Mouse (Mus musculus): ENCODE data around the gene Ccl11.

The Ccl11 gene

GRCm38 (mm10) chr11:82057646-82058045 lies at the start of gene Ccl11:
Gene Ccl11 (plus strand): TSS chr11:82057823.
- DNase-seq (ENCODE audit: low read depth, low spot score), result no peak

GRCm38 (mm10) chr11:82010115-82010514 lies 47.5 kb upstream of the Ccl11 start:
- DNase-seq (ENCODE audit: low read depth, low spot score), result no peak

- DNase-seq (ENCODE audit: low read depth, low spot score), result peak; percentile 23
Measured at GRCm38 (mm10) chr11:82011411-82012193, 46.0 kb upstream of the Ccl11 start.

DNA sequence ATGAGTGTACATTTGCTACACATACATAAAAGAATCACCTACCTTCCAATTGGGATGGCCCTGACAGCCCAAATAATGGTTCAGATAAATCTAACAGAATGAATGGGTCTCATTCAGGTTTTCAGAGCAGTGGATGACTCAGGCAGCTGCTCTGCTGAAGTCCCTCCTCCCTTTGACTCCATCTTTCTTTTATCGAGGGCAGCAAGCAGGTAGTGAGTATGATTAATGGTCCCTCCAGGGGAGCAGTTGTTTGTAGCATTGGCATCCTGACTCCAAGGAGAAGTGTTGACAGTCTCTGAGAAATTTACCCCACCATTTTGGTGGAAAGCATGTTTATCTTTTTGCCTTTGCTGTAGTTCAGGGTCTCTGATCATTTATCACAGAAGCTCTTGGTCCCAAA lies 43.9 kb upstream of the Ccl11 start:
- DNase-seq (ENCODE audit: low read depth, low spot score), result no peak

GRCm38 (mm10) chr11:82015066-82015465 lies 42.6 kb upstream of the Ccl11 start:
- no peak for DNase-seq (ENCODE audit: low read depth, low spot score)

DNA sequence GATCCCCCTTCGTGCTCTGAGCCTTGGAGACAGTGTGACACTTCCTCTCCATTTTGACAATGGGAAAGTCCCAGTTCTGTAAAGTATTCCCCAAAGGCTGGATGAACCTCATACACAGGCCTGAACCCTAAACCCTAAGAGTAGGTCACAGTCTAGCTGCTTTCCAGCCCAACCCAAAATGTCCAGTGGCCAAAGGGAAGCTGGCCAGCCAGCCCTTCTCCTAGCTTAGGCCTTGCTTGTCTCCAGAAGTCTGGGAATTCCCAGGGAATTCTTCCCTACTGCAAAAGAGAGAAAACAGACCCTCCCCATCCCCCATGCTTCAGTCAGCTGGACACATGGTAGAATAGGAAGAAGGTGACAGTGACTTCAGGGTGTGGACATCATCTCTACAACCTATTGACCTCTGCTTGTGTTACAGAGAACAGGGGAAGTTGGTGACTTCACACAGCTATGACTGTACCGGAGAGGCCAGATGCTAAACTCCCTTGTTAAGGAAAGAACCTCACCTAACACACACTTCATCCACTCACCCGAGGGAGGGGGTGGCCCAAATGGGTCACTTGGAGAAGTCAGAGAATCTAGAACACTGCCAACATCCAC lies 41.3 kb upstream of the Ccl11 start:
- no peak for DNase-seq (ENCODE audit: low read depth, low spot score)

DNA sequence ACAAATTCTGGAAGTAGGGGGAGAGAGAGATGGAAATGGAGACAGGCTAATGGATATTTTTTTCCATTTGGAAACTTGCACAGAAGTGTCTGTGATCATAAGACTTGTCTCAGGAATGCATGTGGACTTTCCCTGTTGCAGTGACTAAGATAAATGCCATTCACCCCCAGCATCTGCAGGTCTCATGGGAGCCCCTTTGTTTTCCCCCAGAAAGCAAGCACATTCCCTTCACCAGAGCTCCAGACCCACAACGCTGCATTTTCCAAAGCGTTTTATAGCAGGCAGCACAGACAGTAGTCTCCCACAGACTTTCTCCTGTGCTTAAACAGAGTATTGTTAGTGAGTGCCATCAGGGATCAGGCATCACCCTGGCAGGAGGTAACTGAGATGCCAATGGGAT lies 38.2 kb upstream of the Ccl11 start:
- DNase-seq (ENCODE audit: low read depth, low spot score), result no peak

DNA sequence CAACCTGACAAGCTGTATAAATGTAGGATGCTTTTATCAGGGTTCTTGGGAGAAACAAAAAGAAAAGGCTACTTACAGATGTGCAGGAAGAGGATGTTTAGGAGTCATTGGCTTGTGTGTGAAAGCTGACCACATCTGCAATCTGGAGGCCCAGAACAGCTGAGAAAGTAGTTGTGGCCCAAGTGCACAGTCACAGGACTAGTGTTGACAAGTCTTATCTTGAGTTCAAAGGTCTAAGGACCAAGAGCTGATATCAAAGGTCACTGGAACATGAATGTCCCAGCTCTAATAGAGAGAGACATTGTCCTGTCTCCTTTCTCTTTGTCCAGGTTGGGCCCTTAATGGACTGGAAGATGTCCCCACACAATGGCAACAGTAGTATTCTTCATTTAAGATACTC lies 37.8 kb upstream of the Ccl11 start:
- DNase-seq (ENCODE audit: low read depth, low spot score), result no peak

DNA sequence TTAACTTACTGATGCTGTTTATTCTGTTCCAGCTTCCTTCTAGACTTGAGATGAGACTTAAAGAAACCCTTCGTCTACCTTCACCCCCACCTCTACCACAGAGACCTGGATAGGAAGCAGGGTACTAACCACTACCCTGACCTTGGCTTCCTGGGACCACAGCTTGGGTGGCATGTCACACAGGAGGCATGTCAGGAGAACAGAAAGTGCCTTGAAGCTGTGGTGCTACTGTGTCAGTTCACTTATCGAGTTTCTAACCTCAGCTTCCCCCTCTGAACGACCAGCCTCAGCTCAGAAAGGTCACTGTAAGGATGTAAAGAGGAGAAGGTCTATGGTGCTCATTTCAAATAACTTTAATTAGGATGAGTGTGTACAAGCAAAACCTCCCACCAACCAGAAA lies 36.2 kb upstream of the Ccl11 start:
- no peak for DNase-seq (ENCODE audit: low read depth, low spot score)

DNA sequence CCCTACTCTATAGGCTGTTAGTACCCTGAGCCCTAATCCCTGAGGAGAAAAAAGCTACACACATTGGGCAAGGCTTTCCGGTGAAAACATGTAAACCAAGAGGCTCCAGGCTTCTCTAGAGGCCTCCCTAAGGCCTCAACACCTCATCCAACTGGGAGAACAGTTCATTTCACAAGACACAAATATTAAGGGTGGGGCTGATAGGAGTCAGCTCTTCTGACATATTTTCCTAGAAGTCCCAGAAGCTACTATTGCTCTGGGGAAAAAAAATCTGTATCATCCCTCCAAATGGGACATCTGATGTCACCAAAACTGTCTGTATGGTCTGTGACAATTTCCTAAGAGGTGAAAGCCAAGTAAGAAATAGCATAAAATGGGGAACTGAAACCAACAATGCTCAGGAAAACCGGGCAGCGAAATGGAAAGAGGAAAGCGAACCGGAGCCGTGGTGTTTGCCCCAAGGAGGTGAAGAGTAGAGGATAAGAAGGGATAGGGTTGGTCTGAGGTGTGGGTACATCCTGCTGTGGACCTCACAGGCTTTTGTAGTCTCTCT lies 35.0 kb upstream of the Ccl11 start:
- DNase-seq (ENCODE audit: low read depth, low spot score), result no peak

- DNase-seq (ENCODE audit: low read depth, low spot score), result no peak
Measured at GRCm38 (mm10) chr11:82023769-82024168, 33.9 kb upstream of the Ccl11 start.

DNA sequence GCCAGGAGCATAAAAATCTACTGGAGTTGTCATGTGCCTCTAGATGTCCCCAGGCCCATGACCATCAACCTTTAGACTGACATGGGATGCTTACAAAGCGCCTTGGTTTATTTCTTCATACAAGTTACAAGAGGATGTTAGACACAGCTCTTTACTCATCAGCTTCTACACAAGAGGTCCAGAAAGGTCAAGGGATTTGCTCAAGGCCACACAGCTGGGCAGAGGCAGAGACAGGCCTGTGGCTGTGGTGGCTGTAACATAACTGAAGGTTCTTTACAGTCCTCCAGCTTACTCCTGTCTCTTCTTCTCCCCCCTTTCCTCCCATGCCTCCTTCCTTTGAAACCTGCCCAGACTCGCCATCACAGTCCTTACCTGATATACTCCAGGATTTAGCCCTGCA lies 27.5 kb upstream of the Ccl11 start:
- DNase-seq (ENCODE audit: low read depth, low spot score), result no peak

GRCm38 (mm10) chr11:82032136-82032535 lies 25.5 kb upstream of the Ccl11 start:
- DNase-seq (ENCODE audit: low read depth, low spot score), result no peak

GRCm38 (mm10) chr11:82032678-82033344 lies 24.8 kb upstream of the Ccl11 start:
- no peak for DNase-seq (ENCODE audit: low read depth, low spot score)

DNA sequence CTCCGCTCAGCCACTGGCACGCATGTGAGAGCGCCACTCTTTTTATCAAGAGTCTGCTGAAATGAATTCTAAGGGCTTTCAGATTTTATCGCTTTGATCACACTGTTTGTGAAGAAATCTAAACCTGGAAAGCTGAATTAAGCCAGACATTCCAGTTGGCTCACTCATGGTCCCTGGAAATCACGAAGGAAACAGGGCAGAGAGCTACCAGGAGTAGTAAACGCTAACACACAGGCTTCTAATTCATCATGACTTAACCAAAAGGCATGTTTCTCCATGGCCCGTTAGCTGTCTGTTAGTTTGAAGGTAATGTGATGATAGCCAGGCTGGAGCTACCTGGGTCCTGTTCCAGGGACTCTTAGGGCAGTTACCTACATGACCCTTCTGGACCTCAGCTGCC lies 23.2 kb upstream of the Ccl11 start:
- no peak for DNase-seq (ENCODE audit: low read depth, low spot score)

DNA sequence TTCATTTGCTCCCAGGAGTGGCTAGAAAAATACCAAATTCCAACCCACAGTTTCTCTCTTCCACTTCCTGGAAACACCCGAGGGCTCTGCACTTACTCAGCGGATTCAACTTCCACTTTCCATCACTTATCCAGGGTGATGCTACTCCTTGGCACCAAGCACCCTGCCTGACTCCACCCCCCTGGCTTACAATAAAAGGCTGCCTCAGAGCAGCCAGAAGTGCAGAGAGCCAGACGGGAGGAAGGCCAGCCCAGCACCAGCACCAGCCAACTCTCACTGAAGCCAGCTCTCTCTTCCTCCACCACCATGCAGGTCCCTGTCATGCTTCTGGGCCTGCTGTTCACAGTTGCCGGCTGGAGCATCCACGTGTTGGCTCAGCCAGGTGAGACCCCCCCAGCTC lies 22.3 kb upstream of the Ccl11 start, which contains the start of gene Ccl2:
TSS of gene Ccl2 (plus strand) at position 216 of the 400 bp plus-strand sequence.
- no peak for DNase-seq (ENCODE audit: low read depth, low spot score)

DNA sequence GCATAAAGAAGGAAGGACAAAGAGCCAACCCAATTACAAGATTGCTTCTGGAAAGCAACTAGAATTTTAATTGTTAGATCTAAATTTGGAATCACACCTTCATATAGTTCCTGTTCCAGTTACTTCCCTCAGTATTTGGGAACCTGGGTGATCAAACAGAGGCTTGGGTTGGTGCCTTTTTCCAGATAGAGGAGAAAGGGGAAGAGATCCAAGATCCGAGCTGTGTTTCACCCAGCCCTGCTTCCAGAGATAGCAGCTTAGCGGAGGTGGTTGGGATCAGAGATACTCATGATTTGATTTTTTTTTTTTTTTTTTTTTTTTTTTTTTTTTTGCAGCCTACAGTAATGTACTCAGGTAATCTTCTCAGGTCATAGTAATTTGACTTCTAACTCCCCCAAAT lies 21.8 kb upstream of the Ccl11 start:
- DNase-seq (ENCODE audit: low read depth, low spot score), result no peak

DNA sequence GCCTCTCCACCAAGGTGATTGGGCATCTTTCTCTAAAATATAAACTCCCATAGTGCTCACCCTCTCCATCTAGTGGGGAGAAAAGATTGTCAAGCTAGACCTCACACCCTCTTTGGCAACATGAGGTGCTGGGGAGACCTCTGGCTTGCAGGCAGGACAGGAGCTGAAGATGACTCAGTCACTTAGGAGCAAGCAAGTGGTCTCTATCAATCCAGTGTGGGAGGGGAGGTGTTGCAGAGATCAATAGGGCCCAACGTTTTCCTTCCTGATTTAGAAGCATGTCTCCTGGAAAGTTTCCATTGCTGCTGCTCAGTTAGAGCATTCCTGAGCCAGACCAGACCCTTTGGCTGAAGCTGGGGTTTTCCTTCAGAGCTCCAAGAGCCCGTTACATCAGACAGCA lies 19.1 kb upstream of the Ccl11 start, which contains the start of gene Gm17268:
TSS of gene Gm17268 (minus strand) at position 28 of the 400 bp plus-strand sequence.
- DNase-seq (ENCODE audit: low read depth, low spot score), result no peak

GRCm38 (mm10) chr11:82039132-82039660 lies 18.4 kb upstream of the Ccl11 start:
- DNase-seq (ENCODE audit: low read depth, low spot score), result no peak

- DNase-seq (ENCODE audit: low read depth, low spot score), result no peak
Measured at GRCm38 (mm10) chr11:82041671-82042080, 15.9 kb upstream of the Ccl11 start.

DNA sequence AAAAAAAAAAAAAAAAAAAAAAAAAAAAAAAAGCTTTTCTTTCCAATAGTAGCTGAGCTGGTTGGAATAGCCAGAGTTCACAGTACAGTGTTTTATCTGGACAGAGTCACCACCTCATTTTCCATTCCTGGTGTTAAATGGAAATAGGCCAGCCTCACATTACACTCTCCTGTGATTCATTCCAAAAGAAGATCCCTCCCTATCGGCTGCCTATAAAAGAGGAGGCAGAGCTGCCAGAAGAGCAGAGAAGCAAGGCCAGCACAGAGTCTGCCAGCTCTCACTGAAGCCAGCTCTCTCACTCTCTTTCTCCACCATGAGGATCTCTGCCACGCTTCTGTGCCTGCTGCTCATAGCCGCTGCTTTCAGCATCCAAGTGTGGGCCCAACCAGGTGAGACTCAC lies 12.2 kb upstream of the Ccl11 start, which contains the start of gene Ccl7:
TSS of gene Ccl7 (plus strand) at position 242 of the 400 bp plus-strand sequence.
- no peak for DNase-seq (ENCODE audit: low read depth, low spot score)
